Mouse (Mus musculus): Measurements from ENCODE around the gene Gm21988.

GRCm38 (mm10) chr11:70284757-70285156 is 45.1 kb upstream of the Gm21988 start:
- TF ChIP-seq CTCF (IDR thresholded peaks at IDR 0.05; ENCODE audit: low read depth) (no peak), EP300 (IDR thresholded peaks at IDR 0.05; ENCODE audit: low read depth) (no peak)

All from heart, postnatal 0 days (tissue).